Mouse (Mus musculus) heart, adult 2 months (tissue): ENCODE results near the gene Relt. TPM values are rescaled to one million over a fixed set of nuclear protein-coding genes. Genes with fewer than 3 reads are reported as not detected.

Source experiments
- DNase-seq, 2 experiments: peaks; one replicate each; pipeline ENCODE4 v3.0.0; 2021
- H3K27ac ChIP-seq: fragments of 200-600 bp; 2 replicates; pipeline ENCODE4 v1.8.1; 2022
- H3K27me3 ChIP-seq: fragments of 200-500 bp; 2 replicates; pipeline ENCODE4 v1.6.1; 2012; ENCODE audit warnings: mild to moderate bottlenecking, low read length, inconsistent platforms, mixed read lengths; ENCODE audit not compliant: control insufficient read depth, insufficient read depth
- H3K36me3 ChIP-seq: fragments of 200-500 bp; 2 replicates; pipeline ENCODE4 v1.6.1; 2012; ENCODE audit warnings: low read length, inconsistent platforms; ENCODE audit not compliant: control insufficient read depth, insufficient read depth
- H3K4me1 ChIP-seq: fragments of 200-500 bp; 2 replicates; pipeline ENCODE4 v1.6.1; 2011; ENCODE audit warnings: low read length; ENCODE audit not compliant: control insufficient read depth, insufficient read depth
- H3K4me3 ChIP-seq: fragments of 200-600 bp; 2 replicates; pipeline ENCODE4 v1.8.1; 2022
- H3K79me2 ChIP-seq: fragments of 200-500 bp; replicated peaks from 2 replicates; pipeline ENCODE4 v1.6.1; 2012; ENCODE audit warnings: mild to moderate bottlenecking, inconsistent platforms, low read length, moderate library complexity, mixed read lengths; ENCODE audit not compliant: control insufficient read depth, insufficient read depth
- H3K9ac ChIP-seq: fragments of 200-500 bp; 2 replicates; pipeline ENCODE4 v1.6.1; 2012; ENCODE audit warnings: low read depth, mild to moderate bottlenecking, control low read depth, inconsistent platforms, low read length, mixed read lengths
- CTCF ChIP-seq: fragments of 200-600 bp; IDR thresholded peaks from 2 replicates; pipeline ENCODE4 v1.8.1; 2022; ENCODE audit warnings: antibody characterized with exemption, mild to moderate bottlenecking, moderate library complexity
- EP300 ChIP-seq: fragments of 200-500 bp; IDR thresholded peaks from 2 replicates; pipeline ENCODE4 v1.6.1; 2011; ENCODE audit warnings: low read depth, low read length, control low read depth; ENCODE audit not compliant: insufficient read depth
- POLR2A ChIP-seq: fragments of 200-500 bp; IDR thresholded peaks from 2 replicates; pipeline ENCODE4 v1.6.1; 2011; ENCODE audit warnings: mild to moderate bottlenecking, low read depth, low read length, control low read depth; ENCODE audit not compliant: insufficient read depth
- WGBS: fragments of 180-500 bp; shearing (Covaris S2); methylation state at CpG from one replicate; pipeline ENCODE4 v1.1.7; 2018; 5-methylcytosine and 5-hydroxymethylcytosine counted together
- intact Hi-C: fragments of 180-260 bp; cut with DNase I; formaldehyde crosslinking; loops from one replicate; pipeline ENCODE4 v1.15.1; 2025
- polyA plus RNA-seq: library from polyadenylated mRNA; depleted of rRNA; stranded (reverse); fragments of >200 nt; gene quantifications from 2 replicates; pipeline ENCODE4 v1.2.3, GENCODE M21; 2012
- total RNA-seq, 2 experiments: library from RNA; stranded (reverse); gene quantifications; 2 replicates each; pipeline ENCODE4 v1.2.3; 2021

The Relt gene
- total and polyA plus RNA-seq, 3 experiments, result 4.6 to 6.4 (median 5.5) TPM

- DNase-seq, result peak; percentile 39 to 73
- Histone ChIP-seq H3K9ac (no peak overlapping the region), H3K4me1 (peaks cover 6% of the 10 kb centered on the region), H3K79me2 (no peaks in the 10 kb centered on the region), H3K4me3 (no peak overlapping the region), H3K36me3 (no peaks in the 10 kb centered on the region), H3K27ac (peak overlapping the region; percentile 44), H3K27me3 (no peaks in the 10 kb centered on the region)
- intact Hi-C loops, result no loop called here
- 19% methylated on average over 1 of the region's 1 CpGs for WGBS
- TF ChIP-seq POLR2A (no peak), EP300 (peak; percentile 76; the same call in 1 of the 2 replicates), CTCF (no peak)
These were observed 17.8 kb downstream of the Relt start for GRCm38 (mm10) chr7:100845412-100845811.

DNA sequence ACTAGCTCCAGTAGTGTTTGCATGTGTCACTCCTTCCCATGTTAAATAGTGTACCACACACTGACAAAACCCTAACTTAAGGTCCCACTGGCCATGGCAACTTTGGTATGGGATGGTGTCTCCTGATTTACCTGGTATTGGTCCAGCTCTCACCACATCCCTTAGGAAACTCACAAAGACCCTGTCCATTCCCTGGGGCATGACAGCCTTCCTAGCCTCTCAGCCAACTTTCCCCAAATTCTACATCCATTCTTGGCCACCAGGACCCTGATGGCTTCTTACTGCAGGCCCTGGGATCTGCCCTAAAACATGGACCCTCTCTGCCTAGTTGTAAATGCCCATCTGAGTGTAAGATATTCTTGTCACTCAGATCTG, 18.2 kb downstream of the Relt start:
- H3K4me1 ChIP-seq, result peaks cover 6% of the 10 kb centered on the region
- DNase-seq, result no peak
- H3K27ac ChIP-seq, result peak overlapping the region; percentile 44
- no peaks in the 10 kb centered on the region for H3K27me3 ChIP-seq
- intact Hi-C loops, result no loop called here
- H3K79me2 ChIP-seq, result no peaks in the 10 kb centered on the region
- TF ChIP-seq EP300, result no peak
- no peak for TF ChIP-seq POLR2A
- no peak for TF ChIP-seq CTCF
- no peaks in the 10 kb centered on the region for H3K36me3 ChIP-seq
- H3K4me3 ChIP-seq, result no peak overlapping the region
- no peak overlapping the region for H3K9ac ChIP-seq

DNA sequence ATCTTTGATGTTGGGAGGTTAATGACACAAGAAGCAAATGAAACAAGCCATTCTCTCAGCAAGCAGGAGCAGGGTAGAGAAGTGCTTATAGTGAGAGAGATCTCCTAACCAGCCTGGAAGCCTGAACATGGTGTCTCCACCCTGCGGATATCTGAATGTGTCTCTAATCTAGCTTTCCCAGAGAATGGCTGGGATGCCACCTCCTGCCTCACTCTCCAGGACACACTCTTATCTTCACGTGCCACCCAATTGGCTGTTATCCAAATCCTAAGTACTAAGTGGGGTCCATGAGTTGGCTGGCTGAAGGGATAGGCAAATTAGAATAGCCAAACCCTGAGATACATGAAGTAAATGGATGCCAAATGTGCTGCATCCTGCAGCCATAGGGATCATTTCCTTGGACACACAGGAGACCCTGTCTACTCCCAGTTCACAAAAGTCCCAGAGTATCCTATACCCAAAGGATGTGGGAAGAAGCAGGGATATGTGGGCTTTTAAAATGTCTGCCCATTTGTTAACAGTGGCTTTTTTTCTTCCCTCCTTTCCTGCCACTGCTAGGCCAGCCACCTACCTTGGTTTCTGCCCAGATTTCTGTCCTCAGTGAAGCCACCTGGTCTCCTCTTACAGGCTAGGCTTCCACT, 18.7 kb downstream of the Relt start:
- TF ChIP-seq EP300 (no peak), CTCF (no peak), POLR2A (no peak)
- Histone ChIP-seq H3K4me3 (no peak overlapping the region), H3K9ac (no peak overlapping the region), H3K27ac (no peak overlapping the region), H3K36me3 (no peaks in the 10 kb centered on the region), H3K79me2 (no peaks in the 10 kb centered on the region), H3K4me1 (peaks cover 6% of the 10 kb centered on the region), H3K27me3 (no peaks in the 10 kb centered on the region)
- intact Hi-C loops, result no loop called here
- no peak for DNase-seq
- 35% methylated on average over 2 of the region's 2 CpGs for WGBS

DNA sequence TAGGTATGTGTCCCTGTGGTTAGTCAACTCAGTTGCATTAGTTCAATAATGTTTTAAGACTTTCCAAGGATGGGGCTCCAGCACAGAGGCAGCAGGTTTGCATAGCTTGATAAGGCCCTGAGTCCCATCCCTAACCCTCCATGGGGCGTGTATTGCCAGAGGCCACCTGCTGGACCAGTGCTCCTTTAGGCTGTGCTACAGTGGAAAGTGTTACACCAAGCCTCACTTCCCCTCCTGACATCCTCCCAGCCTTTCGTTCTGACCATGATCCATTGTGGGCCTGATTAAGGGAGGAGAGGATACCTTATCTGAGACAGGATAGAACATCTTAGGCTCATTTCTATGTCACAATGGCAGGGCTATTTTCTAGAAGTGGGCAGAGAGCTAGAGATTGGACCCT, 19.4 kb downstream of the Relt start:
- H3K79me2 ChIP-seq, result no peaks in the 10 kb centered on the region
- TF ChIP-seq POLR2A (no peak), EP300 (no peak), CTCF (no peak)
- no peak overlapping the region for H3K27ac ChIP-seq
- no peak for DNase-seq
- H3K4me3 ChIP-seq, result no peak overlapping the region
- H3K27me3 ChIP-seq, result no peaks in the 10 kb centered on the region
- no peaks in the 10 kb centered on the region for H3K36me3 ChIP-seq
- intact Hi-C loops, result no loop called here
- H3K4me1 ChIP-seq, result peaks cover 6% of the 10 kb centered on the region
- H3K9ac ChIP-seq, result no peak overlapping the region
- 71% methylated on average over 2 of the region's 2 CpGs for WGBS

DNA sequence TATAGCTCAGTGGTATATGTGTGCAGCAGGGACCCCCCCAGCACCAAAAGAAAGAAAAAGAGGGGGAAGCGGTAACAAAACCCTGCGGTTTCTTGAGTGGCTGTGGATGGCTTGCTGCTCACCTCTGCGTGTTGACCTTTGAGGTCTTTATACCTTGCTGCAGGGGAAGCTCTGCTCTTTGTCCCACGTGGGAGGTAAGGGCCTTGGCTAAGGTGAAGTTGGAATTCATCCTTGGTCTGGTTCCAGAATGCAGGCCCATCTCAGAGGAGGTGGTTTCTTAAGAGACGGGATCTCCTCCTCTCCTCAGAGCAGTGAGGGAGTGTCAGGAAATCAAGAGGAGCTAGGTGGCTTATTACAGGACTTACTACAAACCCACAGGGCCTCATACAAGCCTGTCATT, 21.1 kb downstream of the Relt start:
- DNase-seq, result no peak
- intact Hi-C loops, result no loop called here
- no peaks in the 10 kb centered on the region for H3K79me2 ChIP-seq
- H3K36me3 ChIP-seq, result no peaks in the 10 kb centered on the region
- peaks cover 8% of the 10 kb centered on the region for H3K4me1 ChIP-seq
- no peaks in the 10 kb centered on the region for H3K27me3 ChIP-seq
- no peak overlapping the region for H3K4me3 ChIP-seq
- TF ChIP-seq CTCF (no peak), EP300 (no peak), POLR2A (no peak)
- no peak overlapping the region for H3K9ac ChIP-seq
- WGBS, result 89% methylated on average over 5 of the region's 5 CpGs
- H3K27ac ChIP-seq, result no peak overlapping the region

- 90% methylated on average over 6 of the region's 6 CpGs for WGBS
- Histone ChIP-seq H3K4me1 (peaks cover 8% of the 10 kb centered on the region), H3K9ac (no peak overlapping the region), H3K27ac (no peak overlapping the region), H3K79me2 (no peaks in the 10 kb centered on the region), H3K36me3 (no peaks in the 10 kb centered on the region), H3K4me3 (no peak overlapping the region), H3K27me3 (no peaks in the 10 kb centered on the region)
- DNase-seq, result no peak
- TF ChIP-seq EP300 (no peak), POLR2A (no peak), CTCF (no peak)
- intact Hi-C loops, result no loop called here
These were observed 21.6 kb downstream of the Relt start for GRCm38 (mm10) chr7:100841608-100842007.
